Mouse (Mus musculus) midbrain, embryonic 10.5 days (tissue): ENCODE measurements at regions not wholly inside any gene's neighbourhood (a gene's known extent, or its start where the extent isn't known, plus 50 kb on each side); places are given as distances from the start of the nearest gene placed in this dataset.
A peak's percentile ranks its signal among the peaks of the same experiment; 100 is the strongest.

ENCODE experiments used
- DNase-seq: peaks from one replicate; pipeline ENCODE4 v3.0.0-alpha.2; 2017; ENCODE audit warnings: low spot score
- H3K27ac ChIP-seq: fragments of 300-500 bp; sonication (generic); replicated peaks from 2 replicates; pipeline ENCODE4 v1.5.1; 2016; ENCODE audit warnings: mild to moderate bottlenecking
- H3K27me3 ChIP-seq: fragments of 300-500 bp; sonication (generic); 2 replicates; pipeline ENCODE4 v1.6.1; 2016; ENCODE audit warnings: low read depth, mild to moderate bottlenecking; ENCODE audit not compliant: poor library complexity, severe bottlenecking
- H3K36me3 ChIP-seq: fragments of 300-500 bp; sonication (generic); 2 replicates; pipeline ENCODE4 v1.6.1; 2016; ENCODE audit warnings: mild to moderate bottlenecking, moderate library complexity
- H3K4me1 ChIP-seq: fragments of 300-500 bp; sonication (generic); 2 replicates; pipeline ENCODE4 v1.6.1; 2016
- H3K4me3 ChIP-seq: fragments of 300-500 bp; sonication (generic); 2 replicates; pipeline ENCODE4 v1.5.1; 2016; ENCODE audit warnings: mild to moderate bottlenecking, moderate library complexity
- H3K9me3 ChIP-seq: fragments of 300-500 bp; sonication (generic); replicated peaks from 2 replicates; pipeline ENCODE4 v1.6.1; 2016; ENCODE audit warnings: mild to moderate bottlenecking
- WGBS: fragments of 180-500 bp; shearing (Covaris S2); methylation state at CpG from one replicate; pipeline ENCODE4 v1.1.7; 2016; 5-methylcytosine and 5-hydroxymethylcytosine counted together

GRCm38 (mm10) chr10:96435109-96435508 lies 181.7 kb upstream of the Btg1 start:
- 87% methylated on average over 6 of the region's 6 CpGs for WGBS
- Histone ChIP-seq H3K27ac (no peak overlapping the region), H3K4me3 (no peak overlapping the region), H3K9me3 (no peaks in the 10 kb centered on the region), H3K27me3 (no peaks in the 10 kb centered on the region), H3K36me3 (no peaks in the 10 kb centered on the region), H3K4me1 (no peaks in the 10 kb centered on the region)
- DNase-seq: no peak

- Histone ChIP-seq H3K4me3 (no peak overlapping the region), H3K9me3 (no peaks in the 10 kb centered on the region), H3K27me3 (no peaks in the 10 kb centered on the region), H3K4me1 (no peaks in the 10 kb centered on the region), H3K36me3 (no peaks in the 10 kb centered on the region), H3K27ac (no peak overlapping the region)
- WGBS: 94% methylated on average over 11 of the region's 11 CpGs
- no peak for DNase-seq
Measured at GRCm38 (mm10) chr10:96438398-96439103, 178.3 kb upstream of the Btg1 start.

- no peak overlapping the region for H3K27ac ChIP-seq
- no peaks in the 10 kb centered on the region for H3K9me3 ChIP-seq
- no peaks in the 10 kb centered on the region for H3K27me3 ChIP-seq
- H3K4me3 ChIP-seq: no peak overlapping the region
- no peaks in the 10 kb centered on the region for H3K4me1 ChIP-seq
- no peaks in the 10 kb centered on the region for H3K36me3 ChIP-seq
- no peak for DNase-seq
Measured at GRCm38 (mm10) chr10:96442165-96442564, 174.6 kb upstream of the Btg1 start.

GRCm38 (mm10) chr10:96450266-96450665 lies 166.5 kb upstream of the Btg1 start:
- 92% methylated on average over 4 of the region's 4 CpGs for WGBS
- H3K27ac ChIP-seq: no peak overlapping the region
- no peaks in the 10 kb centered on the region for H3K36me3 ChIP-seq
- H3K4me3 ChIP-seq: no peak overlapping the region
- DNase-seq: no peak
- H3K4me1 ChIP-seq: no peaks in the 10 kb centered on the region
- peaks cover 9% of the 10 kb centered on the region; the same call in 1 of the 2 replicates for H3K9me3 ChIP-seq
- no peaks in the 10 kb centered on the region for H3K27me3 ChIP-seq

- peaks cover 9% of the 10 kb centered on the region; the same call in 1 of the 2 replicates for H3K9me3 ChIP-seq
- DNase-seq: no peak
- H3K27me3 ChIP-seq: no peaks in the 10 kb centered on the region
- H3K36me3 ChIP-seq: no peaks in the 10 kb centered on the region
- H3K4me3 ChIP-seq: no peak overlapping the region
- H3K27ac ChIP-seq: no peak overlapping the region
- H3K4me1 ChIP-seq: peaks cover 12% of the 10 kb centered on the region
- 95% methylated on average over 6 of the region's 6 CpGs for WGBS
Measured at GRCm38 (mm10) chr10:96454857-96455256, 161.9 kb upstream of the Btg1 start.

GRCm38 (mm10) chr10:96458551-96458950 lies 158.3 kb upstream of the Btg1 start:
- no peak for DNase-seq
- no peak overlapping the region for H3K27ac ChIP-seq
- H3K9me3 ChIP-seq: no peaks in the 10 kb centered on the region
- 58% methylated on average over 4 of the region's 4 CpGs for WGBS
- H3K27me3 ChIP-seq: no peaks in the 10 kb centered on the region
- H3K4me3 ChIP-seq: no peak overlapping the region
- H3K4me1 ChIP-seq: peaks cover 29% of the 10 kb centered on the region
- no peaks in the 10 kb centered on the region for H3K36me3 ChIP-seq

GRCm38 (mm10) chr10:96459186-96459585 lies 157.6 kb upstream of the Btg1 start:
- H3K27ac ChIP-seq: no peak overlapping the region
- H3K9me3 ChIP-seq: no peaks in the 10 kb centered on the region
- DNase-seq: no peak
- no peaks in the 10 kb centered on the region for H3K27me3 ChIP-seq
- H3K4me1 ChIP-seq: peaks cover 29% of the 10 kb centered on the region
- WGBS: 89% methylated on average over 3 of the region's 3 CpGs
- H3K4me3 ChIP-seq: no peak overlapping the region
- no peaks in the 10 kb centered on the region for H3K36me3 ChIP-seq

- Histone ChIP-seq H3K36me3 (no peaks in the 10 kb centered on the region), H3K27me3 (no peaks in the 10 kb centered on the region), H3K4me1 (peaks cover 29% of the 10 kb centered on the region), H3K4me3 (no peak overlapping the region), H3K27ac (peak overlapping the region; percentile 33; the same call in 1 of the 2 replicates), H3K9me3 (no peaks in the 10 kb centered on the region)
- no peak for DNase-seq
- 57% methylated on average over 9 of the region's 9 CpGs for WGBS
Measured at GRCm38 (mm10) chr10:96460151-96460550, 156.7 kb upstream of the Btg1 start.

GRCm38 (mm10) chr10:96460617-96461338 lies 156.0 kb upstream of the Btg1 start:
- H3K27ac ChIP-seq: peak overlapping the region; percentile 33; the same call in 1 of the 2 replicates
- no peak overlapping the region for H3K4me3 ChIP-seq
- no peaks in the 10 kb centered on the region for H3K27me3 ChIP-seq
- peaks cover 29% of the 10 kb centered on the region for H3K4me1 ChIP-seq
- H3K9me3 ChIP-seq: no peaks in the 10 kb centered on the region
- no peak for DNase-seq
- 75% methylated on average over 10 of the region's 10 CpGs for WGBS
- no peaks in the 10 kb centered on the region for H3K36me3 ChIP-seq

- Histone ChIP-seq H3K4me1 (peaks cover 5% of the 10 kb centered on the region), H3K27me3 (no peaks in the 10 kb centered on the region), H3K9me3 (no peaks in the 10 kb centered on the region), H3K27ac (no peak overlapping the region), H3K4me3 (no peak overlapping the region), H3K36me3 (no peaks in the 10 kb centered on the region)
- no peak for DNase-seq
- WGBS: 89% methylated on average over 6 of the region's 6 CpGs
Measured at GRCm38 (mm10) chr10:96465967-96466366, 150.8 kb upstream of the Btg1 start.

- Histone ChIP-seq H3K9me3 (no peaks in the 10 kb centered on the region), H3K36me3 (no peaks in the 10 kb centered on the region), H3K27me3 (no peaks in the 10 kb centered on the region), H3K27ac (no peak overlapping the region), H3K4me1 (no peaks in the 10 kb centered on the region), H3K4me3 (no peak overlapping the region)
- no peak for DNase-seq
- WGBS: 92% methylated on average over 3 of the region's 3 CpGs
Measured at GRCm38 (mm10) chr10:96466845-96467244, 150.0 kb upstream of the Btg1 start.

- Histone ChIP-seq H3K4me3 (no peak overlapping the region), H3K4me1 (no peaks in the 10 kb centered on the region), H3K27ac (no peak overlapping the region), H3K9me3 (no peaks in the 10 kb centered on the region), H3K36me3 (no peaks in the 10 kb centered on the region), H3K27me3 (no peaks in the 10 kb centered on the region)
- 91% methylated on average over 4 of the region's 4 CpGs for WGBS
- no peak for DNase-seq
Measured at GRCm38 (mm10) chr10:96467661-96468060, 149.1 kb upstream of the Btg1 start.

- Histone ChIP-seq H3K4me3 (no peak overlapping the region), H3K36me3 (no peaks in the 10 kb centered on the region), H3K27ac (no peak overlapping the region), H3K4me1 (no peaks in the 10 kb centered on the region), H3K27me3 (no peaks in the 10 kb centered on the region), H3K9me3 (no peaks in the 10 kb centered on the region)
- DNase-seq: no peak
Measured at GRCm38 (mm10) chr10:96471523-96471922, 145.3 kb upstream of the Btg1 start.
